Mouse (Mus musculus) CH12F3 (cell line): ENCODE measurements at regions not wholly inside any gene's neighbourhood (a gene's known extent, or its start where the extent isn't known, plus 50 kb on each side); places are given as distances from the start of the nearest gene placed in this dataset.

Experiments used
- in situ Hi-C: fragments of 300-500 bp; cut with MboI; formaldehyde crosslinking; loops from 2 replicates; pipeline ENCODE4 v1.14.3; 2020; ENCODE audit warnings: low sequenced_read_pairs

DNA sequence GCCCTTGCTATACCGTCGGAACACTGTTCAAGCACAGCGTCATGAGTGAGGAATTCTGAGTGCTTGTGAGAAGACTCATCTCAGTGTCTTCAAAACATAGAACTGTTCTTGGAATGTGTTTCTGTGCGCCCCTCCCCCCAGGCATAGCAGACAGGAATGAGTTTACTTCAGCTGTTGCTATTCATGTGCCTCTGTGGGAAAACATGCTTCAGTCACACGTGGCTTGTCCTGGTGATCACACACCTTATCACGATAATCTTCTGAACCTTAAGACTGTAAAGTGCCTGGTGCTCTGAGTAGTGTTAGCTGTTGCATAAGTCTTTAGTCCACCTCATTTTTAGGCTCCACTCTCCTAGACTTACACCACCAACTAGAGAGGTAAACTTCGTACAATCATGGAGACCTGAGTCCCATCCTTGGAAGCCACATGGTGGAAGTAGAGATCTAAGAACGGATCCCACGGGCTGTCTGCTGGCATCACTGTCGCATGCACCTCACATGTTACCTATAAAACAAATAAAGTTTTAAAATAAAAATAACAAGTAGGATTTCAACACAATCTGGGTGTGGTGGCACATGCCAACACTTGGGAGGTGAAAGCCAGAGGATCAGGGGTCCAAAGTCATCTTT, 1143.8 kb downstream of the 4930447A16Rik start:
- in situ Hi-C loops = no loop called here

DNA sequence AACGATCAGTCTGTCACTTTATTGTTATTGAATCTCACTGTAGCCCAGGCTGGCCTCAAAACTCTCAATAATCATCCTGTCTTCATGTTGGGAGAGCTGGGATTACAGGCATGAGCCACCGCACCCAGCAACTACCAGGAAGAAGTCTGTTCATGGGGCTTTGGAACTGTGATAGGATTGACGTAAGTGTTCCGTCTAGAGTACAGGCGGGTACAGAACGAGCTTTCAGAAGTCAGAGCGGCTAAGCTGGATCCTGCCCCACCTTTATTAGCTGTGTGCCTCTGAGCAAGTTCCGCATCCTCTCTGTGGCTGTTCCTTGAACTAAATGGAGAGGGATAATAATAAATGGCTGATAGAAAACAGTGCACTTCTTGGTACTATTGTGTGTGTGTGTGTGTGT, 1144.8 kb downstream of the 4930447A16Rik start:
- in situ Hi-C loops = no loop called here

GRCm38 (mm10) chr15:38570735-38571134, 1145.4 kb downstream of the 4930447A16Rik start:
- in situ Hi-C loops = no loop called here

GRCm38 (mm10) chr15:38572652-38573051, 1147.3 kb downstream of the 4930447A16Rik start:
- in situ Hi-C loops = no loop called here

- in situ Hi-C loops = no loop called here
These were observed 1149.1 kb downstream of the 4930447A16Rik start for GRCm38 (mm10) chr15:38574447-38574846.

DNA sequence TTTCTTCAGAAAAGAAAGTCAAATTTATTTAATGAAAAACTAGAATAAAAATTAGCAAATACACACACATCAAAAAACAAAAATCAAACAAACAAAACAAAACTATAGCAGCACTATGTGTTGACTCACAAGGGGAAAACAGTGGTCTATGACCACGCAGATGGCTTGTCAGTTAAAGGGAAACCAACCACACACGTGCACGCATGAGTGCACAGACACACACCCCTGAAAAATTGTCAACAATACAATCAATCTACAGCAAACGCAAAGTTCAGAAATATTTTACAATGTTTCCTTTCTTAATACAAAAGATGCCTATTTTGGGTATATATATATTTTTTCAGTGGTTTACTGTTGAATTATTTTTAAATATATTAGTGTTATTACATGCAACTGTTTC, 1149.9 kb downstream of the 4930447A16Rik start:
- in situ Hi-C loops = no loop called here

GRCm38 (mm10) chr15:38577691-38578090, 1152.3 kb downstream of the 4930447A16Rik start:
- in situ Hi-C loops = no loop called here

DNA sequence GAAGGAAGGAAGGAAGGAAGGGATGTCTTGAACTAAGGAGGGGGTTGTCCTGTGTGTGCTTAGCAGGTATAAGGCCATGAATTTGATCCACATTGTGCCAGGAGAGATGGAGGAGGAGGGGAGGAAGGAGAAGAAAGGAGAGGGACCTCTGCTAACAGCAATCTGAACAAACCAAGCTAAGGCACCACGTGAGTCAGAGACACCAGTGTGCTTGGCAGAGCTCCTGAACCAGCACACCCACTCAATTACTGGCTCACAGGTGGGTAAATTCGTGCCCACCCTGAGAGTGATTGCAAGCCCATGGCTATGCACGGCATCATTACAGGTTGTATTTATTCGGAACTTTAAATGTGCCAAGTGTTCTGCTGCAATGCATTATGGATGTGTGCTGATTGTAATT, 1154.1 kb downstream of the 4930447A16Rik start:
- in situ Hi-C loops = no loop called here

- in situ Hi-C loops = no loop called here
These were observed 1158.1 kb downstream of the 4930447A16Rik start for GRCm38 (mm10) chr15:38583500-38583899.

DNA sequence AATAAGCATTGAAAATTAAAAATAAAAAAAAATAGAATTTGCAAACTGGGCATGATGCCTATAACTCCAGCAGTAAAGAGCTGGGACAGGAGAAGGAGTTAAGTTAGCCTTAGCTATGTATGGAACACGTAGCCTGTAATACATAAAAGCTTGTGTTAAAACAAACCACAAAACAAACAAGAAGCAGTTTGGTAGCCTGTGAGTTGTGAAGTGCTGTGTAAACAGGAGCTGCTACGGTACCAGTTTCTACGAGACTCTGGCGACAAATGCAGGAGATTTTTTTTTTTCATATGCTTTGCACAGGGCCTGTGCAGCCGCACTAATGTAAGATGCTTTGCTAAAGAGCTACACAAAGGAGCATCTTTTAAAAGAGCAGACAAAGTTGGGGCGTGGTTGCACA, 1159.1 kb downstream of the 4930447A16Rik start:
- in situ Hi-C loops = no loop called here

DNA sequence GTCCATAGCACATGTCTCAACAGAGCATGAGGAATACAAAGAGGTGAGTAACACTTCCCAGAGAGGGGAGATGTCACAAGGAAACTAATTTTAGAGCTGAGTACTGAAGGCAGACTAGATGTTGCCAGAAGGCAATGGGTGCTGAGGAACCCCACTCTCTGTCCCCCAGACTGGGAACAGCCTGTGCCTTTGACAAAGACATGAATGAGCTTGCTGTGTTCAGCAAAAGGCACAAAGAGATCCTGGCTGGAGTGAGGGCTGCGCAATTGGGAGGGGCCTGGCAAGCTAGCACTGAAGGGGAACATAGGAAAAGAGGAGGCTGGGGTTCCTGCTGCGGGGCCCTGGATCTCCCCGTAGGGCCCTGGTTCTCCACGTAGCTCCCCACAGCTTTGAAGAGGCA, 1160.3 kb downstream of the 4930447A16Rik start:
- in situ Hi-C loops = no loop called here

- in situ Hi-C loops = no loop called here
These were observed 1161.2 kb downstream of the 4930447A16Rik start for GRCm38 (mm10) chr15:38586594-38586993.

- in situ Hi-C loops = no loop called here
These were observed 1162.9 kb downstream of the 4930447A16Rik start for GRCm38 (mm10) chr15:38588268-38588667.

- in situ Hi-C loops = no loop called here
These were observed 1163.7 kb downstream of the 4930447A16Rik start for GRCm38 (mm10) chr15:38589010-38589409.

GRCm38 (mm10) chr15:38589675-38590074, 1164.3 kb downstream of the 4930447A16Rik start:
- in situ Hi-C loops = no loop called here

- in situ Hi-C loops = no loop called here
These were observed 1168.7 kb downstream of the 4930447A16Rik start for GRCm38 (mm10) chr15:38594095-38594494.

DNA sequence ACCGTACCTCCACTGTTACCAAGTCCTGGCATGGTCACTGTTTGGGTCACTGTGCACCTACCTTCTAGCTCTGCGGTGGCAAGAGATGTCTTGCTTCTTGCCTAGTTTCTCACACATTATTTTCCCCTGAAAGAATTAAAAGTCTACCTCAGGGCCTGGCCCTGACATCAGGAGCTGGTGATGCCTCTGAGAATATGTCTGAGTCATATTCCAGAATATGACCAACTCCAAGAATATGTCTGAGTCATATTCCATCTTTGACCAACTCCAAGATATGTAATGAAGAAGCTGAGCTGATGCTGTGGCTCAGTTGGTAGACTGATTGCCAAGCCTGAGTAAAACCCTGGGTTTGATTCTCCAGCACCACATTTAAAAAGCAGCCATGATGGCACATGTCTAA, 1169.4 kb downstream of the 4930447A16Rik start:
- in situ Hi-C loops = no loop called here

DNA sequence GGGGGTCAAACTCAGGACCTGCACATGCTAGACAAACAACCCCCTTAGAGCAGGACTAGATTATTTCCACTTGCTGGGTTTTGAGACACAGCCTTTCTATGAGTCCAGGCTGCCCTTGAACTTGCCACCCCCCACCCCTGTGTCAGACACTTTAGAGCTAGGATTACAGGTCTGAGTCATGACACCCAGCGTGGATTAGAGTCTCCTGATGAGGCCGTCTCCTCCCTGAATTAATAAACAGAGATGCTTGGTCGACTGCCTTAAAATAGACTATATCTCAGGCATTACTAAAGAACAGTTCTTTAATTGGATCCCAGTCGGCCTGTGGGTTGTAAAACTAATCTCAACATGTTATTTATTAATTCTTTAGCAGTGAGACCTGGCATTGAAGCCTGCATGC, 1170.5 kb downstream of the 4930447A16Rik start:
- in situ Hi-C loops = no loop called here

GRCm38 (mm10) chr15:38597458-38597857, 1172.1 kb downstream of the 4930447A16Rik start:
- in situ Hi-C loops = no loop called here

DNA sequence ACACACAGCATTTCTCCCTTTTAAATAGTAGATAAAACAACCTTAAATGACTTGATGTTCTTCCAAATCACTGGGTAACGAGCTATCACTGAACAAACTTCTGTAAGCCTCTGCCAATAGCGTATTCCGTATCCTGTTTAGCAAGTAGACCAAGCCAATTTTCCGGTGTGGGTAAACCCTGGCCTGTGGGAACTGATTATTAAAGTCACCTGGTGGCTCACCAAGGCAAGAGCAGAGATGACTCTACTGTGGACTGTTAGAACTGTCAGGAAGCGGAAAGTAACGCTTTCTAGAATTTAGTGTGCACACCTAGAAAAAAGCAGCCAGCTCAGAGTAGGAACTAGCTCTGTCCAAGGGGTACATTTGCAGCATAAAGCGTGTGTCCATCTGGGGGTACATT, 1176.1 kb downstream of the 4930447A16Rik start:
- in situ Hi-C loops = loop anchor here (25.0 kb wide), 1 partner anchor 314 kb away; no protein-coding TSS in a partner anchor

- in situ Hi-C loops = loop anchor here (25.0 kb wide), 1 partner anchor 315 kb away; no protein-coding TSS in a partner anchor
These were observed 1177.0 kb downstream of the 4930447A16Rik start for GRCm38 (mm10) chr15:38602187-38602870.

DNA sequence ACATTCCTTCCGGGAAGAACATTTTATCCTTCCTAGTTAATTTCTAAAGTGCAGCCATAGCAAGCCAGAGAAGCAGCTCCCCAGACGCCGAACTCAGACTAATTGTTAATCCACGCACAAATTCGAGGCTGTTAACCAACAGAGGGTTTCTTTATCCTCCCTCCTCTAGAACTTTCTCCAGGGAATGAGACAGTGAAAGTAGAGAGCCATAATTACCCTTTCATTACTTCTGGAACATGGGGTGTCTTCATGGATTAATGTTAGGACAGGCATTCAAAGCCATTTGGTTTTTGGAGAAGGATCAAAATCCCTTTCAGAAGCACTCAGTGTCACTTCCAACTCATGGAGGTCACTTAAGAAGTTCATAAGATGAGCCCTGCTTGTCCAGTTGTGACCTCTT, 1178.6 kb downstream of the 4930447A16Rik start:
- in situ Hi-C loops = loop anchor here (25.0 kb wide), 1 partner anchor 317 kb away; no protein-coding TSS in a partner anchor
